In genomic region chr10:69398763-69399590, GRCm38 (mm10) we compare ENCODE assay signal across 8 mouse cellular contexts. TPM values are rescaled to one million over a fixed set of nuclear protein-coding genes. Genes with fewer than 3 reads are reported as not detected.
DNase-seq lines count a peak whose midpoint lies in the region; ATAC-seq and TF ChIP-seq lines count a peak whose summit lies in the region.

Ank3 (plus strand) TSS chr10:69398773.

- H3K36me3 ChIP-seq in embryonic facial prominence, embryonic 14.5 days (ENCODE audit: control insufficient read depth, insufficient read depth, low read length) = no peaks in the 10 kb centered on the region
- H3K36me3 ChIP-seq in lung, postnatal 0 days (ENCODE audit: insufficient read depth, low read length) = no peaks in the 10 kb centered on the region
- H3K36me3 ChIP-seq in stomach, embryonic 14.5 days (ENCODE audit: control insufficient read depth, insufficient read depth, low read length) = no peaks in the 10 kb centered on the region

- TF ChIP-seq EP300 in lung, postnatal 0 days (IDR thresholded peaks at IDR 0.05) = no peak

- intact Hi-C loops in heart, postnatal 10 days (cut with DNase I) = no loop called here

- peaks cover 49% of the 10 kb centered on the region for H3K27me3 ChIP-seq in embryonic facial prominence, embryonic 14.5 days (replicated peaks; ENCODE audit: control insufficient read depth, insufficient read depth, low read length)
- H3K27me3 ChIP-seq in lung, postnatal 0 days (replicated peaks; ENCODE audit: insufficient read depth, low read length) = 0 out of 2 replicates have a peak, but pooled peaks cover 3% of the 10 kb centered on the region
- H3K27me3 ChIP-seq in stomach, embryonic 14.5 days (ENCODE audit: control insufficient read depth, insufficient read depth, low read length) = 0 out of 2 replicates have a peak, but pooled peaks cover 3% of the 10 kb centered on the region

- under 1% methylated on average over 45 of the region's 77 CpGs for WGBS in embryonic facial prominence, embryonic 14.5 days
- under 1% methylated on average over 55 of the region's 77 CpGs for WGBS in lung, postnatal 0 days
- under 1% methylated on average over 75 of the region's 77 CpGs for WGBS in stomach, embryonic 14.5 days

- TF ChIP-seq CTCF in lung, postnatal 0 days (IDR thresholded peaks at IDR 0.05) = peak; percentile 51

- peak within 1 kb of the TSS; percentile 69 for H3K9ac ChIP-seq in embryonic facial prominence, embryonic 14.5 days (ENCODE audit: low read depth, low read length)
- H3K9ac ChIP-seq in lung, postnatal 0 days (replicated peaks; ENCODE audit: low read depth) = peak within 1 kb of the TSS; percentile 60
- peak within 1 kb of the TSS; percentile 39 for H3K9ac ChIP-seq in stomach, embryonic 14.5 days (replicated peaks; ENCODE audit: low read depth, low read length)

- H3K4me2 ChIP-seq in embryonic facial prominence, embryonic 14.5 days (ENCODE audit: low read depth, low read length) = peak within 1 kb of the TSS; percentile 100
- peak within 1 kb of the TSS; percentile 96 for H3K4me2 ChIP-seq in lung, postnatal 0 days (replicated peaks; ENCODE audit: low read depth, low read length)
- peak within 1 kb of the TSS; percentile 100 for H3K4me2 ChIP-seq in stomach, embryonic 14.5 days (replicated peaks; ENCODE audit: low read depth, low read length)

- ATAC-seq in embryonic facial prominence, embryonic 14.5 days (ENCODE audit: low read depth) = peak; percentile 86
- peak; percentile 91 for ATAC-seq in lung, postnatal 0 days
- peak; percentile 82 for ATAC-seq in stomach, embryonic 14.5 days (ENCODE audit: insufficient number of reproducible peaks, insufficient read depth, low FRiP score, low read depth)
- no peak for ATAC-seq in megakaryocyte-erythroid progenitor cell, adult 5-6 weeks (replicated peaks; ENCODE audit: low FRiP score, low TSS enrichment, poor library complexity, severe bottlenecking)

- no peak within 1 kb of the TSS for H3K27ac ChIP-seq in embryonic facial prominence, embryonic 14.5 days (replicated peaks; ENCODE audit: low read depth, low read length)
- peak within 1 kb of the TSS; percentile 51 for H3K27ac ChIP-seq in lung, postnatal 0 days (ENCODE audit: low read length)
- H3K27ac ChIP-seq in stomach, embryonic 14.5 days (ENCODE audit: low read length) = no peak within 1 kb of the TSS

- DNase-seq in ovary, postnatal 10 days (ENCODE audit: low spot score) = peak; percentile 18
- no peak for DNase-seq in ovary, adult 18-20 months (ENCODE audit: low spot score)
- DNase-seq in embryonic facial prominence, embryonic 14.5 days (ENCODE audit: low spot score) = peak; percentile 54
- peak; percentile 26 to 28 for DNase-seq in heart, postnatal 10 days
- peak; percentile 61 to 78 for DNase-seq in kidney, postnatal 36 days
- peak; percentile 82 for DNase-seq in lung, postnatal 0 days (ENCODE audit: low spot score)

- peaks cover 10% of the 10 kb centered on the region; the same call in 1 of the 2 replicates for H3K4me1 ChIP-seq in embryonic facial prominence, embryonic 14.5 days (ENCODE audit: control insufficient read depth, insufficient read depth, low read length)
- peaks cover 8% of the 10 kb centered on the region; the same call in 1 of the 2 replicates for H3K4me1 ChIP-seq in lung, postnatal 0 days (ENCODE audit: insufficient read depth, low read depth, low read length)
- 0 out of 2 replicates have a peak, but pooled peaks cover 6% of the 10 kb centered on the region for H3K4me1 ChIP-seq in stomach, embryonic 14.5 days (ENCODE audit: control insufficient read depth, insufficient read depth, low read length)

- H3K9me3 ChIP-seq in embryonic facial prominence, embryonic 14.5 days (ENCODE audit: control insufficient read depth, low read length) = no peaks in the 10 kb centered on the region
- no peaks in the 10 kb centered on the region for H3K9me3 ChIP-seq in lung, postnatal 0 days (ENCODE audit: low read length)
- H3K9me3 ChIP-seq in stomach, embryonic 14.5 days (ENCODE audit: control insufficient read depth, low read depth, low read length) = no peaks in the 10 kb centered on the region

- peak within 1 kb of the TSS; percentile 69 for H3K4me3 ChIP-seq in embryonic facial prominence, embryonic 14.5 days (ENCODE audit: low read depth, low read length)
- peak within 1 kb of the TSS; percentile 71 for H3K4me3 ChIP-seq in lung, postnatal 0 days (ENCODE audit: low read depth, low read length)
- peak within 1 kb of the TSS; percentile 71 for H3K4me3 ChIP-seq in stomach, embryonic 14.5 days (ENCODE audit: low read depth, low read length)

RNA-seq across cellular contexts. Expression of gene Ank3, which starts in this region (rescaled TPM):
- polyA plus RNA-seq in embryonic facial prominence, embryonic 14.5 days (2014; fragmentation: Nextera tagmentation; extraction: Ambion mirVana) = 22.5 and 23.1 TPM in 2 replicates
- 10 to 100 TPM; 58.0 to 76.6 TPM for total RNA-seq in heart, postnatal 10 days (2021)
- polyA plus RNA-seq in lung, postnatal 0 days (2015; fragmentation: Nextera tagmentation; extraction: Ambion mirVana) = 24.5 and 31.5 TPM in 2 replicates
- polyA plus RNA-seq in stomach, embryonic 14.5 days (2014; fragmentation: Nextera tagmentation; extraction: Ambion mirVana) = 44.4 and 46.1 TPM in 2 replicates
- not detected in 2 replicates for total RNA-seq in megakaryocyte-erythroid progenitor cell, adult 5-6 weeks (2014; fragmentation: Nextera tagmentation)
- total RNA-seq in megakaryocyte-erythroid progenitor cell, adult 5-6 weeks (2017) = 0.09 and 0.19 TPM in 2 replicates

Comparison
In these comparisons a context has a peak if more than half of its experiments do, and no peak if none do; other contexts are left out.
1. RNA of gene Ank3 (total RNA-seq): 58.0 to 76.6 TPM in heart, postnatal 10 days; 0.09 to 0.19 TPM in megakaryocyte-erythroid progenitor cell, adult 5-6 weeks; every median in the first group is over 10 times any median in the second.
2. Peak in every context shown above with its lines, with median percentiles within 50 percentile points of each other: H3K4me2 ChIP-seq, H3K4me3 ChIP-seq and H3K9ac ChIP-seq.